Mouse (Mus musculus): ENCODE results near the gene Macc1. TPM values are rescaled to one million over a fixed set of nuclear protein-coding genes. Genes with fewer than 3 reads are reported as not detected.

Macc1 gene
- total RNA-seq (2012; rRNA removed) = 0.09 and 0.11 TPM in 2 replicates

GRCm38 (mm10) chr12:119313970-119314369 lies at the start of gene Macc1:
Gene Macc1, plus strand, starts transcription at chr12:119314270.
- no peaks in the 10 kb centered on the region for H3K36me3 ChIP-seq (ENCODE audit: control insufficient read depth, insufficient read depth, low read length, poor library complexity, severe bottlenecking)
- H3K9ac ChIP-seq (ENCODE audit: insufficient read depth, low read depth, low read length, poor library complexity, severe bottlenecking) = no peak within 1 kb of the TSS
- in situ Hi-C loops (cut with MboI; ENCODE audit: low sequenced_read_pairs in 2 of 2, unreplicated experiment in 2 of 2) = no loop called here
- no peak within 1 kb of the TSS for H3K27ac ChIP-seq (ENCODE audit: insufficient read depth, low read depth, low read length, poor library complexity, severe bottlenecking)
- no peaks in the 10 kb centered on the region for H3K4me1 ChIP-seq (ENCODE audit: control insufficient read depth in 2 of 2, insufficient read depth in 2 of 2, low read length in 2 of 2, poor library complexity in 1 of 2)
- no peak within 1 kb of the TSS for H3K4me3 ChIP-seq (ENCODE audit: insufficient read depth in 1 of 2, low read depth in 1 of 2, low read length in 2 of 2, poor library complexity in 1 of 2, severe bottlenecking in 1 of 2)
- H3K9me3 ChIP-seq (ENCODE audit: control insufficient read depth, insufficient read depth, low read depth, low read length) = no peaks in the 10 kb centered on the region
- no peak for DNase-seq (ENCODE audit: low read depth, low spot score)
- TF ChIP-seq ZC3H11A (IDR thresholded peaks at IDR 0.05; ENCODE audit: borderline replicate concordance, low read depth, low read length) = no peak
- TF ChIP-seq MAFK (IDR thresholded peaks at IDR 0.05; ENCODE audit: insufficient read depth, low read depth, low read length) = no peak
- no peak for TF ChIP-seq HCFC1 (IDR thresholded peaks at IDR 0.05; ENCODE audit: borderline replicate concordance, insufficient read depth, low read length)
- TF ChIP-seq CHD2 (IDR thresholded peaks at IDR 0.05; ENCODE audit: low read depth, low read length) = no peak
- TF ChIP-seq ZNF384 (IDR thresholded peaks at IDR 0.05; ENCODE audit: low read depth, low read length) = no peak

GRCm38 (mm10) chr12:119264506-119264905 lies 49.6 kb upstream of the Macc1 start:
- Histone ChIP-seq H3K4me3 (ENCODE audit: insufficient read depth in 1 of 2, low read depth in 1 of 2, low read length in 2 of 2, poor library complexity in 1 of 2, severe bottlenecking in 1 of 2) (no peak overlapping the region), H3K4me1 (ENCODE audit: control insufficient read depth in 2 of 2, insufficient read depth in 2 of 2, low read length in 2 of 2, poor library complexity in 1 of 2) (no peaks in the 10 kb centered on the region), H3K9ac (ENCODE audit: insufficient read depth, low read depth, low read length, poor library complexity, severe bottlenecking) (no peak overlapping the region), H3K27ac (ENCODE audit: insufficient read depth, low read depth, low read length, poor library complexity, severe bottlenecking) (no peak overlapping the region), H3K36me3 (ENCODE audit: control insufficient read depth, insufficient read depth, low read length, poor library complexity, severe bottlenecking) (no peaks in the 10 kb centered on the region), H3K9me3 (ENCODE audit: control insufficient read depth, insufficient read depth, low read depth, low read length) (no peaks in the 10 kb centered on the region)
- no peak for DNase-seq (ENCODE audit: low read depth, low spot score)
- in situ Hi-C loops (cut with MboI; ENCODE audit: low sequenced_read_pairs in 2 of 2, unreplicated experiment in 2 of 2) = no loop called here
- TF ChIP-seq MAFK (IDR thresholded peaks at IDR 0.05; ENCODE audit: insufficient read depth, low read depth, low read length) = no peak
- no peak for TF ChIP-seq HCFC1 (IDR thresholded peaks at IDR 0.05; ENCODE audit: borderline replicate concordance, insufficient read depth, low read length)
- no peak for TF ChIP-seq ZC3H11A (IDR thresholded peaks at IDR 0.05; ENCODE audit: borderline replicate concordance, low read depth, low read length)
- TF ChIP-seq ZNF384 (IDR thresholded peaks at IDR 0.05; ENCODE audit: low read depth, low read length) = no peak
- TF ChIP-seq CHD2 (IDR thresholded peaks at IDR 0.05; ENCODE audit: low read depth, low read length) = no peak

- in situ Hi-C loops (cut with MboI; ENCODE audit: low sequenced_read_pairs in 2 of 2, unreplicated experiment in 2 of 2) = no loop called here
- no peak overlapping the region for H3K9ac ChIP-seq (ENCODE audit: insufficient read depth, low read depth, low read length, poor library complexity, severe bottlenecking)
- no peak overlapping the region for H3K27ac ChIP-seq (ENCODE audit: insufficient read depth, low read depth, low read length, poor library complexity, severe bottlenecking)
- DNase-seq (ENCODE audit: low read depth, low spot score) = no peak
- H3K4me1 ChIP-seq (ENCODE audit: control insufficient read depth in 2 of 2, insufficient read depth in 2 of 2, low read length in 2 of 2, poor library complexity in 1 of 2) = no peaks in the 10 kb centered on the region
- no peaks in the 10 kb centered on the region for H3K9me3 ChIP-seq (ENCODE audit: control insufficient read depth, insufficient read depth, low read depth, low read length)
- H3K36me3 ChIP-seq (ENCODE audit: control insufficient read depth, insufficient read depth, low read length, poor library complexity, severe bottlenecking) = no peaks in the 10 kb centered on the region
- H3K4me3 ChIP-seq (ENCODE audit: insufficient read depth in 1 of 2, low read depth in 1 of 2, low read length in 2 of 2, poor library complexity in 1 of 2, severe bottlenecking in 1 of 2) = no peak overlapping the region
- TF ChIP-seq MAFK (IDR thresholded peaks at IDR 0.05; ENCODE audit: insufficient read depth, low read depth, low read length) = no peak
- TF ChIP-seq HCFC1 (IDR thresholded peaks at IDR 0.05; ENCODE audit: borderline replicate concordance, insufficient read depth, low read length) = no peak
- no peak for TF ChIP-seq CHD2 (IDR thresholded peaks at IDR 0.05; ENCODE audit: low read depth, low read length)
- TF ChIP-seq ZNF384 (IDR thresholded peaks at IDR 0.05; ENCODE audit: low read depth, low read length) = no peak
- TF ChIP-seq ZC3H11A (IDR thresholded peaks at IDR 0.05; ENCODE audit: borderline replicate concordance, low read depth, low read length) = no peak
Measured at GRCm38 (mm10) chr12:119268723-119269122, 45.3 kb upstream of the Macc1 start.

GRCm38 (mm10) chr12:119270036-119270435 lies 44.0 kb upstream of the Macc1 start:
- TF ChIP-seq HCFC1 (IDR thresholded peaks at IDR 0.05; ENCODE audit: borderline replicate concordance, insufficient read depth, low read length) (no peak), CHD2 (IDR thresholded peaks at IDR 0.05; ENCODE audit: low read depth, low read length) (no peak), MAFK (IDR thresholded peaks at IDR 0.05; ENCODE audit: insufficient read depth, low read depth, low read length) (no peak), ZC3H11A (IDR thresholded peaks at IDR 0.05; ENCODE audit: borderline replicate concordance, low read depth, low read length) (no peak), ZNF384 (IDR thresholded peaks at IDR 0.05; ENCODE audit: low read depth, low read length) (no peak)
- DNase-seq (ENCODE audit: low read depth, low spot score) = no peak
- H3K9me3 ChIP-seq (ENCODE audit: control insufficient read depth, insufficient read depth, low read depth, low read length) = no peaks in the 10 kb centered on the region
- no peaks in the 10 kb centered on the region for H3K4me1 ChIP-seq (ENCODE audit: control insufficient read depth in 2 of 2, insufficient read depth in 2 of 2, low read length in 2 of 2, poor library complexity in 1 of 2)
- in situ Hi-C loops (cut with MboI; ENCODE audit: low sequenced_read_pairs in 2 of 2, unreplicated experiment in 2 of 2) = no loop called here
- H3K27ac ChIP-seq (ENCODE audit: insufficient read depth, low read depth, low read length, poor library complexity, severe bottlenecking) = no peak overlapping the region
- no peaks in the 10 kb centered on the region for H3K36me3 ChIP-seq (ENCODE audit: control insufficient read depth, insufficient read depth, low read length, poor library complexity, severe bottlenecking)
- H3K4me3 ChIP-seq (ENCODE audit: insufficient read depth in 1 of 2, low read depth in 1 of 2, low read length in 2 of 2, poor library complexity in 1 of 2, severe bottlenecking in 1 of 2) = no peak overlapping the region
- no peak overlapping the region for H3K9ac ChIP-seq (ENCODE audit: insufficient read depth, low read depth, low read length, poor library complexity, severe bottlenecking)

- H3K36me3 ChIP-seq (ENCODE audit: control insufficient read depth, insufficient read depth, low read length, poor library complexity, severe bottlenecking) = no peaks in the 10 kb centered on the region
- no peaks in the 10 kb centered on the region for H3K9me3 ChIP-seq (ENCODE audit: control insufficient read depth, insufficient read depth, low read depth, low read length)
- in situ Hi-C loops (cut with MboI; ENCODE audit: low sequenced_read_pairs in 2 of 2, unreplicated experiment in 2 of 2) = no loop called here
- TF ChIP-seq ZC3H11A (IDR thresholded peaks at IDR 0.05; ENCODE audit: borderline replicate concordance, low read depth, low read length) = no peak
- TF ChIP-seq ZNF384 (IDR thresholded peaks at IDR 0.05; ENCODE audit: low read depth, low read length) = no peak
- H3K4me3 ChIP-seq (ENCODE audit: insufficient read depth in 1 of 2, low read depth in 1 of 2, low read length in 2 of 2, poor library complexity in 1 of 2, severe bottlenecking in 1 of 2) = no peak overlapping the region
- no peaks in the 10 kb centered on the region for H3K4me1 ChIP-seq (ENCODE audit: control insufficient read depth in 2 of 2, insufficient read depth in 2 of 2, low read length in 2 of 2, poor library complexity in 1 of 2)
- DNase-seq (ENCODE audit: low read depth, low spot score) = no peak
- H3K27ac ChIP-seq (ENCODE audit: insufficient read depth, low read depth, low read length, poor library complexity, severe bottlenecking) = no peak overlapping the region
- H3K9ac ChIP-seq (ENCODE audit: insufficient read depth, low read depth, low read length, poor library complexity, severe bottlenecking) = no peak overlapping the region
Measured at GRCm38 (mm10) chr12:119271964-119272363, 42.1 kb upstream of the Macc1 start.
